Mouse (Mus musculus): ENCODE measurements around the gene Synj2. TPM values are rescaled to one million over a fixed set of nuclear protein-coding genes. Genes with fewer than 3 reads are reported as not detected.

Gene Synj2
- total RNA-seq, 2 experiments from 2014 or later: 84.0 to 123 TPM

- intact Hi-C loops (cut with DNase I): no loop called here
- no peak for DNase-seq (ENCODE audit: low spot score in 2 of 2)
Measured at GRCm38 (mm10) chr17:5992866-5993580, 51.9 kb downstream of the Synj2 start.

DNA sequence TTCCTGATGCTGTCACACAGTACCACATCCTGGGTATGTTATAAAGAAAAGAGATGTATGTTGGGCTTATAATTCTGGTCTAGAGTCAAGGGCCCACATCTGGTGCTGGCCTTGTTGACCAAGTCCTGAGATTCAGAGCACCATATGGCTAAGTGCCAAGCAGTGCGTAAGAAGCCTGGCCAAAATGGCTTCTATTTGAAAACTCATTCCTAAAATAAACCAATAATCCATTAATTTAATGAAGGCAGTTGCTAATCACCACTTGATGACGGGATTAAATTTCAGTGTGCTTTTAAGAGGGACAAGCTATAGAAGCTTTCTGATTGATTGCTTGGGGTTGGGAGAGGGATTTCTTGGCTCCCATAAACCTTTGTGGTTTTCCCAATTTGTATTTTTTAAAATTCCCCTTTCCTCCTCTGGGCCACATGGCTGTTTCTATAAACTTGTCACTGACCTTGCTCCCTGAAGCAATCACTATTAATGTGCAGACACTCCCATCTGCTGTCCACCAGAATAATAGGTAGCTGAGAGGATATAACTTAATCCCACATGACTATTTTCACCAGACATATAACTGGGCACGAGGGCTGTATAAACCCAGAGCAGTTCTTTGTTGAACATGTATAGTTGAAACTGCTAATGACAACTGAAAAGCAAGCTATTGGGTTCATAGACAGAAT is 52.6 kb downstream of the Synj2 start:
- DNase-seq (ENCODE audit: low spot score in 2 of 2): no peak
- intact Hi-C loops (cut with DNase I): no loop called here

- DNase-seq (ENCODE audit: low spot score in 2 of 2): peak; percentile 60 to 87
- intact Hi-C loops (cut with DNase I): no loop called here
Measured at GRCm38 (mm10) chr17:5994606-5995005, 53.5 kb downstream of the Synj2 start.

DNA sequence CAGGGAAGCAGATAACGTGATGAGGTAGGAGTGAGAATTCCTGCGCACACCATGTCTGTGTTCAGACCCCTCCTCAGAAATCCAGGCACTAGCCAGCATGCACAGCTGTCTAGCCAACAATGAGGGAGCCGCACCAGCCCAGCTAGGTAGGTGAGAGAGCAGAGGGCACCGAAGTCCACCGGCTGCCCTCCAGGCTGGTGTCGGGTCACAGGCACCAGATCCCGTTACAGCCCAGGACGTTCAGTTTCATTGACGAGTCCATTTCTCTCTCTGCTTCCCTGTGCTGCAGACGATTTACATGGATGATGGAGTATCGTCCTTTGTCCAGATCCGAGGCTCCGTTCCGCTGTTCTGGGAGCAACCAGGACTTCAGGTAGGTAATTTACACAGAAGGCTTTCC is 55.5 kb downstream of the Synj2 start:
- DNase-seq (ENCODE audit: low spot score in 2 of 2): no peak
- intact Hi-C loops (cut with DNase I): no loop called here

GRCm38 (mm10) chr17:5997380-5998234 is 56.5 kb downstream of the Synj2 start:
- intact Hi-C loops (cut with DNase I): no loop called here
- peak in 1 of 2 experiments; percentile 40 for DNase-seq (ENCODE audit: low spot score in 2 of 2)

DNA sequence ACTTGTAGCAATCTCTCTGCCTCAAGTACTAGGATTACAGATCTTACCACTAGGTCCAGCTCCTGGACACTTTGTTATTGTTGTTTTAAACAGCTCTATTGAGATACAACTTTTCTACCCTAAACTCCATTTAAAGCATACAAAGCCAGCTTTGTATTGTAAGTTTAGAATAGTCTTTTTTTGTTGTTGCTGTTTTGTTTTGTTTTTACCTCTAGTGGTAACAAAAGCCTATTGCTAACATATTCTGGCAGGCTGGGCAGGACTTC is 57.1 kb downstream of the Synj2 start:
- DNase-seq (ENCODE audit: low spot score in 2 of 2): no peak
- intact Hi-C loops (cut with DNase I): no loop called here

- intact Hi-C loops (cut with DNase I): no loop called here
- no peak for DNase-seq (ENCODE audit: low spot score in 2 of 2)
Measured at GRCm38 (mm10) chr17:5999039-5999543, 58.0 kb downstream of the Synj2 start.

DNA sequence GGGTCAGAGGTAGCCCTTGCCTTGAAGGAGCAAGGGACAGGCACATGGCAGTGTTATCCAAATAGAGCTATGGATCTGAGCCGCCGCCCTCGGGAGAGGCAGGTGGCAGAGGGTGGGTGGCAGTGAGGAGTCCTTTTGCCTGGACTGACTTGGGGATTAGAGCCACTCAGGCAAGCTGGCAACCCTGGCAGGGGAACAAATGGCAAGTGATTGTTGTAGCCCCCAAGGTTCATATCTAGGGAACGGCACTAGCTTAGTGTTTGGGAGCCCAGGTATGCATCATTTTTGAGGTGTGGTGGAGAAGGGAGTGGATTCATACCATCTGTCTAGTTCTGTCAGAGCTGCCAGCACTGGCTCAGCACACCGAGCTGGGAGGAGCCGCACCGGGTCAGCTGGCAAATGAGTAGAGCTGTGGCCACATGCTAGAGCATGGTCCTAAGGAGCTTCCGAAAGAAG is 59.8 kb downstream of the Synj2 start:
- no peak for DNase-seq (ENCODE audit: low spot score in 2 of 2)
- intact Hi-C loops (cut with DNase I): no loop called here

- DNase-seq (ENCODE audit: low spot score in 2 of 2): no peak
- intact Hi-C loops (cut with DNase I): no loop called here
Measured at GRCm38 (mm10) chr17:6001389-6001788, 60.3 kb downstream of the Synj2 start.

DNA sequence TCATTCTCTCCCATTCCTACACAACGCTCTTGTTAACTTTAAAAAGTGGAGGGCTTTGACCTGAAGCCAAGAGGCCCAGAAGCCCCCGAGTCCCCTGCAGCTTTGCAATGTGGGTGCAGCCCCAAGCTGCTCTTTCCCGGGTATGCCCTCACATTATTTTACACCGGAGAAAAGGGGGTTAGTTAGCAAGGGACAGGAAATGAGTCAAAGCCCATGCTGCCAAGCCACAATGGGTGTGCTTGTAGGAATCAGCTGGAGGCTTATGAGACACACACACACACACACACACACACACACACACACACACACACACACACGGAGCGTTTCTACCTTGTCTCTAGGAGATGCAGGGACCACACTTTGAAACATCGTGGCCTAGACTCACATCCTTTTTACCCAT is 60.8 kb downstream of the Synj2 start:
- DNase-seq (ENCODE audit: low spot score in 2 of 2): no peak
- intact Hi-C loops (cut with DNase I): no loop called here

DNA sequence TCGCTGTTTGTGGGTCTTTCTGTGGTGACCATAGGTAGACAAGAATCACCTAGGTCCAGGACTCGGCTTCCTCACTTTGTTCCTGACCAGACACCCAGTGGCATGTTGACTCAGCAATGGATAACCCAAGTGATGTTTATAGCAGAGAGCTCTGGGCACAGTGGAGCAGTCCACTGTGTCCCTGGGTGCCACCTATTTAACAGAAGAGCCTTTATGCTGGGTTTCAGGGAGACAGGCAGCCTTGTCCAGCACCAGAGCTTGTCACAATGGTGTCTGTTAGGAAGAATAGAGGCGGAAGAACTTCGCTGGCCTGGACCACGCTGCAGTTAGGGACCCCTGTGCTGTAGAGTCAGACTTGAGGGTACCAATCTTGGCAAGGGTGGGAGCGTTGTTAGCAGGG is 61.5 kb downstream of the Synj2 start:
- intact Hi-C loops (cut with DNase I): no loop called here
- DNase-seq (ENCODE audit: low spot score in 2 of 2): no peak

DNA sequence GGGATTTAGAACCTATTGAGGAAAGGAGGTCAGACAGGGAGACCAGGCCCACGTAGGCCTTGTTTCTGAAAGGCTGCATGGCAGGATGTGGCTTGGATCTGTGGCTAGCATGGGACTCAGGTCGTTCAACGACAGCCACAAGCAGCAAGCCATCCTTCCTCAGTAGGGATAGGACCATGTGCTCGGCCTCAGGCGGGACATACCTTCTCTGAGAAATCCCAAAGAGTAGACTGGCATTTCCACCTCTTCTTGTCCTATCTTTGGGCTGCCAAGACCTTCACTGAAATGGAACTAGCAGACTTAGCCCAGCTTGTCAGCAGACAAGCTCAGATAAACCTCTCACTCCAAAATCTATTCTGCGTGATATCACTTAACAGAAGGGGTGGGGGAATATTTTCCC is 62.6 kb downstream of the Synj2 start:
- no peak for DNase-seq (ENCODE audit: low spot score in 2 of 2)
- intact Hi-C loops (cut with DNase I): no loop called here

- intact Hi-C loops (cut with DNase I): no loop called here
- DNase-seq (ENCODE audit: low spot score in 2 of 2): no peak
Measured at GRCm38 (mm10) chr17:6005246-6005637, 64.2 kb downstream of the Synj2 start.

- intact Hi-C loops (cut with DNase I): no loop called here
- peak; percentile 73 to 94 for DNase-seq (ENCODE audit: low spot score in 2 of 2)
Measured at GRCm38 (mm10) chr17:6005638-6006471, 64.8 kb downstream of the Synj2 start.

DNA sequence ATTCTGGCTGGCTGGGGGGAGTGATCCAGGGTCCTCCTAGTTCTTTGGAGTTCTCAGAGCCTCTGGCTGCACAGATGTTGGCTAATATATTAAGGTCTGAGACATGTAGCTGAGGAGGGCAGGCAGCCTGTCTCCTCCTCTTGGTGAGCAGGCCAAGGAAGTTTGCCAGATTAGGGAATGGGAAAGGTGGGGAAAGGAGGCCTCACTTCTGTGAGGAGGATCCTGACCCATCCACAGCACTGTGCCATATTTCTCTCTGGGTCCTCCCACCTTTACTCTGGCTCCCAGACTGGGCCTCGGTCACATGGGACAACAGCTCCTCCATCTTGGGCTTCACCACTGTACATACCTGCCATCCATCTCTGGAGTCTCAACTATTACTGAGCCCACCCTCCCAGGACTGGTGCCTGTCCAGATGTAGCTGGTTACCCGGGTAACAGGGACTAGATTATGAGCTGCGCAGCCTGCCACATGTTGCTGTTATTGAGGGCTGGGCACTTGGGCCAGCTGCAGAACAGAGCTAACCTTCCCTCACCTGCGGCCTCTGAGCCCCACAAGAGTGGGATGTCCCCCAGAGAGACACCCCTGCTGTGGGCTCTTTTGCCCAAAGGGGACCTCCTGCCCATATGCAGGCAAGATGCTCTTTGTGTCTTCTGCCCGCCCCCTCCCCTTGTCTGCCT is 66.2 kb downstream of the Synj2 start:
- intact Hi-C loops (cut with DNase I): no loop called here

GRCm38 (mm10) chr17:6007902-6008301 is 66.8 kb downstream of the Synj2 start:
- peak in 1 of 2 experiments; percentile 41 for DNase-seq (ENCODE audit: low spot score in 2 of 2)
- intact Hi-C loops (cut with DNase I): no loop called here

More for the DNA sequence above, 66.2 kb downstream of the Synj2 start:
- no peak for DNase-seq (ENCODE audit: low spot score in 2 of 2)

- DNase-seq (ENCODE audit: low spot score in 2 of 2): no peak
Measured at GRCm38 (mm10) chr17:6008590-6008989, 67.5 kb downstream of the Synj2 start.

GRCm38 (mm10) chr17:6009606-6010005 is 68.5 kb downstream of the Synj2 start:
- intact Hi-C loops (cut with DNase I): no loop called here
- no peak for DNase-seq (ENCODE audit: low spot score in 2 of 2)

More at GRCm38 (mm10) chr17:6008590-6008989, 67.5 kb downstream of the Synj2 start:
- intact Hi-C loops (cut with DNase I): no loop called here

GRCm38 (mm10) chr17:6013079-6013478 is 72.0 kb downstream of the Synj2 start:
- DNase-seq (ENCODE audit: low spot score in 2 of 2): no peak
- intact Hi-C loops (cut with DNase I): no loop called here

Data from left cerebral cortex, postnatal 25 days (tissue).